Mouse (Mus musculus): ENCODE measurements at regions not wholly inside any gene's neighbourhood (a gene's known extent, or its start where the extent isn't known, plus 50 kb on each side); places are given as distances from the start of the nearest gene placed in this dataset.
A peak's percentile ranks its signal among the peaks of the same experiment; 100 is the strongest.

- DNase-seq (ENCODE audit: low spot score in 2 of 2): no peak
Observed at GRCm38 (mm10) chr2:57185151-57185550, 52.3 kb upstream of the Gpd2 start.

GRCm38 (mm10) chr2:57183108-57183507 is 54.3 kb upstream of the Gpd2 start:
- DNase-seq (ENCODE audit: low spot score in 2 of 2): peak in 1 of 2 experiments; percentile 6

GRCm38 (mm10) chr2:57181692-57182541 is 55.5 kb upstream of the Gpd2 start:
- DNase-seq (ENCODE audit: low spot score in 2 of 2): peak; percentile 96 to 98

GRCm38 (mm10) chr2:57181350-57181691 is 56.1 kb upstream of the Gpd2 start:
- no peak for DNase-seq (ENCODE audit: low spot score in 2 of 2)

GRCm38 (mm10) chr2:57178056-57178455 is 54.3 kb upstream of the Nr4a2 start:
- peak; percentile 42 to 57 for DNase-seq (ENCODE audit: low spot score in 2 of 2)

GRCm38 (mm10) chr2:57176547-57176946 is 52.7 kb upstream of the Nr4a2 start:
- DNase-seq (ENCODE audit: low spot score in 2 of 2): no peak

GRCm38 (mm10) chr2:57175219-57175618 is 51.4 kb upstream of the Nr4a2 start:
- no peak for DNase-seq (ENCODE audit: low spot score in 2 of 2)

Measured in right cerebral cortex, adult 2 months (tissue).